10 mouse cellular contexts compared by ENCODE assay signal in genomic region chr11:116641168-116641567, GRCm38 (mm10). TPM values are rescaled to one million over a fixed set of nuclear protein-coding genes. Genes with fewer than 3 reads are reported as not detected.
DNase-seq lines count a peak whose midpoint lies in the region; TF ChIP-seq lines count a peak whose summit lies in the region.
"Had no signal": no experiment of that assay in that cellular context is flagged by ENCODE, and none has a peak within 500 bp of the region (broad histone marks: within the 10 kb centered on the region; RNA-seq: fewer than 3 reads in every experiment).

No protein-coding gene starts in this region.

- no peak for TF ChIP-seq EP300 in ES-Bruce4 (IDR thresholded peaks at IDR 0.05; ENCODE audit: insufficient read depth, low read depth, low read length)

- no peak overlapping the region for H3K9ac ChIP-seq in ES-Bruce4 (ENCODE audit: low read depth, poor library complexity, severe bottlenecking)
- H3K9ac ChIP-seq: hindbrain, embryonic 13.5 days had no signal

- no peak for TF ChIP-seq POLR2A in ES-Bruce4 (IDR thresholded peaks at IDR 0.05; ENCODE audit: insufficient read depth, low read length)

- no peaks in the 10 kb centered on the region for H3K4me1 ChIP-seq in ES-Bruce4 (ENCODE audit: control insufficient read depth, insufficient read depth, low read length)

- no peaks in the 10 kb centered on the region for H3K27me3 ChIP-seq in ES-Bruce4 (ENCODE audit: control insufficient read depth, insufficient read depth, low read length, poor library complexity, severe bottlenecking)

- H3K4me3 ChIP-seq in ES-Bruce4 (ENCODE audit: low read depth, low read length) = no peak overlapping the region
- H3K4me3 ChIP-seq: hindbrain, embryonic 13.5 days had no signal

- H3K27ac ChIP-seq in ES-Bruce4 (ENCODE audit: insufficient read depth, low read length) = no peak overlapping the region
- H3K27ac ChIP-seq: hindbrain, embryonic 13.5 days had no signal

- DNase-seq in cerebellum, adult 9-11 months = peak; percentile 31
- no peak for DNase-seq in cerebellum, adult 9-10 months
- peak; percentile 62 for DNase-seq in kidney, postnatal 10 days
- no peak for DNase-seq in kidney, adult 18-20 months
- DNase-seq in lung, postnatal 10 days = peak; percentile 73
- no peak for DNase-seq in right cerebral cortex, adult 2 months (ENCODE audit: low spot score in 2 of 2)
- no peak for DNase-seq in layer of hippocampus, adult 9-11 months
- DNase-seq: right cerebral cortex, postnatal 25 days had no signal

- H3K36me3 ChIP-seq in ES-Bruce4 (ENCODE audit: control insufficient read depth, insufficient read depth, low read length, poor library complexity, severe bottlenecking) = no peaks in the 10 kb centered on the region
- H3K36me3 ChIP-seq: hindbrain, embryonic 13.5 days had no signal

- H3K9me3 ChIP-seq in ES-Bruce4 (replicated peaks; ENCODE audit: control insufficient read depth, insufficient read depth, low read length, poor library complexity, severe bottlenecking) = no peaks in the 10 kb centered on the region
- H3K9me3 ChIP-seq: hindbrain, embryonic 13.5 days had no signal

- TF ChIP-seq CTCF in ES-Bruce4 (IDR thresholded peaks at IDR 0.05; ENCODE audit: low read depth, low read length) = peak; percentile 81

RNA-seq across cellular contexts. Expression of gene Prcd, which starts 12.2 kb away (rescaled TPM):
- polyA plus RNA-seq in ES-Bruce4 (2011; ENCODE audit: insufficient read depth, insufficient read length, low read depth, missing spikeins) = not detected in 2 replicates

RNA-seq across cellular contexts. Expression of gene Cygb, which starts 12.9 kb away (rescaled TPM):
- not detected in 2 replicates for polyA plus RNA-seq in ES-Bruce4 (2011; ENCODE audit: insufficient read depth, insufficient read length, low read depth, missing spikeins)

RNA-seq across cellular contexts. Expression of gene Rhbdf2, which starts 14.3 kb away (rescaled TPM):
- 36.5 and 39.1 TPM in 2 replicates for polyA plus RNA-seq in ES-Bruce4 (2011; ENCODE audit: insufficient read depth, insufficient read length, low read depth, missing spikeins)

RNA-seq across cellular contexts. Expression of gene Aanat, which starts 54.9 kb away (rescaled TPM):
- not detected in 2 replicates for polyA plus RNA-seq in ES-Bruce4 (2011; ENCODE audit: insufficient read depth, insufficient read length, low read depth, missing spikeins)

RNA-seq across cellular contexts. Expression of gene Ube2o, which starts 59.9 kb away (rescaled TPM):
- polyA plus RNA-seq in ES-Bruce4 (2011; ENCODE audit: insufficient read depth, insufficient read length, low read depth, missing spikeins) = 36.1 and 43.6 TPM in 2 replicates

Comparison
In these comparisons a context has a peak if more than half of its experiments do, and no peak if none do; other contexts are left out.
1. DNase-seq: peak in cerebellum, adult 9-11 months (single experiment), kidney, postnatal 10 days (single experiment) and lung, postnatal 10 days (single experiment); none in cerebellum, adult 9-10 months (single experiment), kidney, adult 18-20 months (single experiment), right cerebral cortex, adult 2 months (0 of 2) and layer of hippocampus, adult 9-11 months (single experiment).